Mouse (Mus musculus) left cerebral cortex, adult 9 months (tissue): ENCODE results near the gene Cutc.

ENCODE experiments used
- DNase-seq, 2 experiments: peaks; one replicate each; pipeline ENCODE4 v3.0.0; 2022; ENCODE audit warnings: low spot score in 2 of 2

The Cutc gene

DNA sequence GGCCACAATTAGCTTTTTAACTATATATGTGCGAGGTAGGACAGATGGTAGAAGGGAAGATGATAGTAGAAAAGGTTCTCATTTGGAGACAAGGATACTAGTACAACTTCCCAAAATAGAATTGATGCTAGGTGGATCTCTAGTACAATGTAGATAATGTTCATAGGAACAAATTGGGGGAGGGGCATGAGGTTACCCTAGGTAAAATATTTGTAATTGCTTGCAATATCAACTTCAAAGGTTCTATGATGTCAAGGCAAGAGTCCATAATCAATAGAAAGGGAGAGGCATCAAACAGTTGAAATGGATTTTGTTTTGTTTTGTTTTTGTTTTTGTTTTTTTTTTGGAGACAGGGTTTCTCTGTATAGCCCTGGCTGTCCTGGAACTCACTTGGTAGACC lies 41.2 kb downstream of the Cutc start:
- no peak for DNase-seq

GRCm38 (mm10) chr19:43795511-43795910 lies 42.7 kb downstream of the Cutc start:
- DNase-seq, result no peak

GRCm38 (mm10) chr19:43797216-43797615 lies 44.4 kb downstream of the Cutc start:
- no peak for DNase-seq

GRCm38 (mm10) chr19:43801427-43802051 lies 48.7 kb downstream of the Cutc start:
- DNase-seq, result no peak

DNA sequence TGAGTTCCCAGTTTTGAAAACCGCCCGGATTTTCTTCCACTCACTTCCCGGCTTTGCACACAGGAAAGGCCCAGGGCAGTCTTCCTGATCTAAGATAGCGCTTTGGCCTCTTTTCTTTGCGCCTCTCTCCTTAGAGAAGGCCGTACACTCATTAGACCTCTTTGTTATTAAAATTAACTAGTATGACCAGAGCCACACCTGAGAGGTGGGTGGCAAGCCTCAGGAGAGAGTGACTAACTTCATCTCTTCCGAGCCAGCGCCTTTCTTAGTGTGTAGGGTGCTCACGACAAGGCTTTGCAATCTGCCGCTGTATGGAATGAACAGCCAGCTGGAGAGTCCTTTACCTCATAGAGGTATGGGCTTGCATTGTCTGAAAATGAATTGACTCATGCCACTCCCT lies 51.1 kb downstream of the Cutc start:
- DNase-seq, result no peak

- DNase-seq, result no peak
These were observed 56.5 kb downstream of the Cutc start for GRCm38 (mm10) chr19:43809331-43809730.

DNA sequence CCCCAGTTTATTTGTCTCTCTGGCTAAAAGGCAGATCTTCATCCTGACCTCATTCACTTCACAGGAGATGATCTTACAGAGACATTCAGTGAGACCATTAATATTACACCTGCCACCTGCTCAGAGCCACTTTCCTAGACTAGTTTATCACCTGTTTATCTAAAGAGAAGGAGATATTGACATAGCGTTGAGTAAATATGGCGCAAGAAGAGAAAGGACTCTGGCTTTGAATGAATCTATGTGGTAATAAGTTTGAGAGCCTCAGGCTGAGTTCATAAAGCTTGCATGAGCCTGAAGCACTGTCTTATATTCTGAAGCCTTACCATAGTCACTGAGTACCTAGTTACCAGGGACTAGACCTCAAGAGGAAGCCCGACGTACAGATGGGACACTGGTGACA lies 58.6 kb downstream of the Cutc start:
- DNase-seq, result no peak

DNA sequence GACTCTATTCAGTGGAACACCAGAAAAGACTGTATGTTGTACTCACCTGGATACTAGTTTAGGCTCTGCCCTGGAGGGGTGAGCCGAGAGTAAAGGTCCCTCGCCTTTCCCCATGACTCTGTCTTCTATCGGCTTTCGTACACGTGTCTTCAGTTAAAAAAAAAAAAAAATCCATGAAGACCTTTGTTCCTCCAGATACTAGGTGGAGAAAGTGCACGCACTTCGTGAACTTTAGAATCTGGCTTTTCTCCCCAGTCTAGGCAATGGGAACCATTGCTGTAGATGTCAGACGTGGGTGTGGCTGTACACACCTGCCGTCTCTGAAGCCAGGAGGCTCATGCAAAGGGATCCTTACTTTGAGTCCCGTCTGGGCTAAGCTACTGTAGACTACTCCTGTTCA lies 60.5 kb downstream of the Cutc start:
- DNase-seq, result no peak

GRCm38 (mm10) chr19:43815661-43816414 lies 63.0 kb downstream of the Cutc start:
- peak in 1 of 2 experiments; percentile 29 for DNase-seq
